Mouse (Mus musculus) MEL (cell line): ENCODE measurements around the gene Tomm40.

Source experiments
- BHLHE40 ChIP-seq: IDR thresholded peaks from 2 replicates; pipeline ENCODE4 v1.6.1; 2012; ENCODE audit warnings: low read depth, mild to moderate bottlenecking, inconsistent platforms, low read length, improper control_type of control experiment, borderline replicate concordance
- CTCF ChIP-seq, 3 experiments: IDR thresholded peaks in 2 of 3; conservative IDR thresholded peaks in 1 of 3; 2 replicates each; pipeline ENCODE4 v1.5.1; 2011 to 2012; ENCODE audit warnings: low read length in 3 of 3, low read depth in 2 of 3, mild to moderate bottlenecking in 2 of 3, improper control_type of control experiment in 1 of 3, inconsistent platforms in 1 of 3, mixed read lengths in 1 of 3, moderate library complexity in 1 of 3; ENCODE audit not compliant: control insufficient read depth in 1 of 3, insufficient read depth in 1 of 3, poor library complexity in 1 of 3, severe bottlenecking in 1 of 3
- GATA1 ChIP-seq: IDR thresholded peaks from 2 replicates; pipeline ENCODE4 v1.6.1; 2011; ENCODE audit warnings: low read depth, low read length, improper control_type of control experiment
- KAT2A ChIP-seq: conservative IDR thresholded peaks from 2 replicates; pipeline ENCODE4 v1.6.1; 2012; ENCODE audit warnings: low read depth, low read length, improper control_type of control experiment, inconsistent platforms
- MXI1 ChIP-seq: IDR thresholded peaks from 2 replicates; pipeline ENCODE4 v1.6.1; 2011; ENCODE audit warnings: mild to moderate bottlenecking, low read depth, low read length, improper control_type of control experiment
- POLR2A ChIP-seq, 2 experiments: IDR thresholded peaks; 2 replicates each; pipeline ENCODE4 v1.6.1; 2011 to 2012; ENCODE audit warnings: low read length in 2 of 2, mild to moderate bottlenecking in 2 of 2, control low read depth in 1 of 2, improper control_type of control experiment in 1 of 2, low read depth in 1 of 2, moderate library complexity in 1 of 2; ENCODE audit not compliant: control insufficient read depth in 1 of 2, insufficient read depth in 1 of 2, poor library complexity in 1 of 2
- RCOR1 ChIP-seq: IDR thresholded peaks from 2 replicates; pipeline ENCODE4 v1.6.1; 2012; ENCODE audit warnings: low read depth, mild to moderate bottlenecking, inconsistent platforms, low read length, improper control_type of control experiment
- SIN3A ChIP-seq: IDR thresholded peaks from 2 replicates; pipeline ENCODE4 v1.6.1; 2012; ENCODE audit warnings: low read length, improper control_type of control experiment, inconsistent platforms
- TCF12 ChIP-seq: IDR thresholded peaks from 2 replicates; pipeline ENCODE4 v1.6.1; 2014; ENCODE audit warnings: low read depth, mild to moderate bottlenecking, inconsistent platforms, low read length, improper control_type of control experiment, moderate library complexity
- USF1 ChIP-seq: IDR thresholded peaks from 2 replicates; pipeline ENCODE4 v1.6.1; 2014; ENCODE audit warnings: low read depth, mild to moderate bottlenecking, inconsistent platforms, low read length, improper control_type of control experiment, moderate library complexity
- ZC3H11A ChIP-seq: IDR thresholded peaks from 2 replicates; pipeline ENCODE4 v1.6.1; 2012; ENCODE audit warnings: low read depth, mild to moderate bottlenecking, inconsistent platforms, low read length, improper control_type of control experiment

GRCm38 (mm10) chr7:19694336-19695212 is 20.7 kb downstream of the Tomm40 start:
- peak; percentile 63 for TF ChIP-seq USF1
- no peak for TF ChIP-seq BHLHE40
- no peak for TF ChIP-seq CTCF (IDR thresholded peaks at IDR 0.05 in 2 of 3, conservative IDR thresholded peaks at IDR 0.05 in 1 of 3; ENCODE audit: control insufficient read depth in 1 of 3, insufficient read depth in 1 of 3, low read depth in 2 of 3, low read length in 3 of 3, poor library complexity in 1 of 3, severe bottlenecking in 1 of 3)
- no peak for TF ChIP-seq POLR2A (IDR thresholded peaks at IDR 0.05; ENCODE audit: control insufficient read depth in 1 of 2, insufficient read depth in 1 of 2, low read depth in 1 of 2, low read length in 2 of 2, poor library complexity in 1 of 2)
- TF ChIP-seq KAT2A = no peak
- TF ChIP-seq SIN3A = no peak
- TF ChIP-seq RCOR1 = no peak
- no peak for TF ChIP-seq TCF12
- no peak for TF ChIP-seq ZC3H11A
- no peak; the same call in 1 of the 2 replicates for TF ChIP-seq MXI1
- TF ChIP-seq GATA1 = no peak
